Mouse (Mus musculus) cerebellum, adult 9-10 months (tissue): ENCODE measurements around the gene Cwc25.

Source experiments
- DNase-seq: peaks from one replicate; pipeline ENCODE4 v3.0.0; 2022

Cwc25 gene

GRCm38 (mm10) chr11:97697891-97698529 is 68.3 kb downstream of the Cwc25 start:
- no peak for DNase-seq

DNA sequence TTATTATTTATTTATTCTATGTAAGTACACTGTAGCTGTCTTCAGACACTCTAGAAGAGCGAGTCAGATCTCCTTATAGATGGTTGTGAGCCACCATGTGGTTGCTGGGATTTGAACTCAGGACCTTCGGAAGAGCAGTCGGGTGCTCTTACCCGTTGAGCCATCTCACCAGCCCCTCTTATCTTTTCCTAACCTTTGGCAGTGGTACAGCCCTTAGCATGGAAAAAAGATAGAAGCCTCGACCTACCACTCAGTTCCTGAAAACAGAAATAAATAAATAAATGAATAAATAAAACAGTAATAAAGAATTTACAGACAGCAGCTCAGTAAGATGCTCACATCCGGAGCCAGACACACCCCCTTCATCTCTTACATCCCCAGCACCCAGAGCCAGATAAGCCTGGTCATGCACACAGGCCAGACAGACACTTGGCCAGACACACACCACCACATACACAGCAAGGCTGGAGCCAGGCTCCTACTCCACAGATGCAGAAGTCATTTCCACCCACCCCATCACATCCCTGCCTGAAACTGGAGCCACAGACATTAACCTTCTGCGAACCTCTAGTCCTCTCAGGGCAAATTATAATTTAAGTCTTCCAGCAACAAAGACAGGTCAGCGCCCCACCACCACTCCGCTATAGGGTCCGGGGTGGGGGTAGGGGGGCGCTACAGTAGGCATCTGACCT is 69.0 kb downstream of the Cwc25 start:
- no peak for DNase-seq

- no peak for DNase-seq
Measured at GRCm38 (mm10) chr11:97696669-97697068, 69.7 kb downstream of the Cwc25 start.

DNA sequence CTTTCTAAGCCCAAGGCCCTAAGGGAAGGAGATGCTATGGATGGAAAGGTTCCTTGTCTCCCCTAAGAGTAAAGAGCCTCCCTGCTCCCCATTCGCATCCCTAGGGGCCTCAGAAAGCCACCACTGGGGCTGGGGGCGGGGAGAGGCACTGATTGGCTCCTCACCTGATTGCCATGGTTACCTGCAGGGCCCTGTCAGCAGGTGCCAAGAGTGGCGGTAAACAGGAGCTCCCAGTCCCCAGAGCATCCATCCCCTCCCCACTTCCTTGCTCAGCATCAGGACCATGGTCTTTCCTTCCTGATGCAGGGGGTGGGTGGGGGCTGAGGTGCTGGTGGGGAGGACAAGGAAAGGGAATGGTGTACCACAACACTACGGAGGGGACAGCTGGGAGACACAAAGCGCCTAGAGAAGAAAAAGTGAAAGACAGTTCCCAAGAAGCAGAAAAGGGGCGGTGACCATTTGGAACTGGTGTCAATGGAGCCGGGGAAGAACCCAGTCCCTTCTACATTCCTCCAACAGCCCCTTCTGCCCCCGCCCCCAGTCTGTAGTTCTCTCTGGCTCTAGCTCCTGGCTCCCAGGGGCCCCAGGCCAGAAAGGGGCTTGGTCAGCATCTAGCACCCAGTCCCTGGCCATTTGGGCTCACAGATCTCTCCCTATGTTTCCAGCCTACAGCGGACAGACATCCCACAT is 70.5 kb downstream of the Cwc25 start:
- DNase-seq: no peak
